9 mouse cellular contexts compared by ENCODE assay signal in genomic region chr12:111376053-111376452, GRCm38 (mm10). TPM values are rescaled to one million over a fixed set of nuclear protein-coding genes. Genes with fewer than 3 reads are reported as not detected.
A peak's percentile ranks its signal among the peaks of the same experiment; 100 is the strongest.
DNase-seq lines count a peak whose midpoint lies in the region; ATAC-seq lines count a peak whose summit lies in the region.
"Had no signal": no experiment of that assay in that cellular context is flagged by ENCODE, and none has a peak within 500 bp of the region (broad histone marks: within the 10 kb centered on the region; RNA-seq: fewer than 3 reads in every experiment).

No protein-coding gene starts in this region.

- H3K27me3 ChIP-seq in heart, embryonic 16.5 days (ENCODE audit: control insufficient read depth, insufficient read depth, low read length) = no peaks in the 10 kb centered on the region
- no peaks in the 10 kb centered on the region for H3K27me3 ChIP-seq in hindbrain, embryonic 16.5 days (replicated peaks; ENCODE audit: control insufficient read depth, insufficient read depth, low read length)
- no peaks in the 10 kb centered on the region for H3K27me3 ChIP-seq in midbrain, embryonic 15.5 days (replicated peaks)
- H3K27me3 ChIP-seq: Patski had no signal

- no peak for DNase-seq in heart, adult 9 months (ENCODE audit: low spot score in 2 of 2)
- DNase-seq in spleen, adult 18-20 months = no peak
- no peak for DNase-seq in embryo, embryonic 11 days
- no peak for DNase-seq in layer of hippocampus, adult 9-10 months (ENCODE audit: low spot score)

- H3K9me3 ChIP-seq in heart, embryonic 16.5 days (replicated peaks; ENCODE audit: control insufficient read depth, low read length) = no peaks in the 10 kb centered on the region
- no peaks in the 10 kb centered on the region for H3K9me3 ChIP-seq in hindbrain, embryonic 16.5 days (ENCODE audit: control insufficient read depth, low read length)
- H3K9me3 ChIP-seq in midbrain, embryonic 15.5 days = no peaks in the 10 kb centered on the region

- WGBS in heart, embryonic 16.5 days = 10% methylated on average over 6 of the region's 6 CpGs
- 34% methylated on average over 6 of the region's 6 CpGs for WGBS in hindbrain, embryonic 16.5 days
- WGBS in midbrain, embryonic 15.5 days = 36% methylated on average over 6 of the region's 6 CpGs

- peak overlapping the region; percentile 98 for H3K4me3 ChIP-seq in heart, embryonic 16.5 days (ENCODE audit: low read length)
- peak overlapping the region; percentile 93 for H3K4me3 ChIP-seq in brown adipose tissue, adult 24 weeks (ENCODE audit: insufficient read depth, low read depth, low read length)
- peak overlapping the region; percentile 100 for H3K4me3 ChIP-seq in hindbrain, embryonic 16.5 days (ENCODE audit: low read length)
- peak overlapping the region; percentile 100 for H3K4me3 ChIP-seq in midbrain, embryonic 15.5 days

- H3K9ac ChIP-seq in heart, embryonic 16.5 days (ENCODE audit: low read length) = peak overlapping the region; percentile 98
- peak overlapping the region; percentile 97 for H3K9ac ChIP-seq in hindbrain, embryonic 16.5 days (ENCODE audit: low read depth, low read length)
- peak overlapping the region; percentile 94 for H3K9ac ChIP-seq in midbrain, embryonic 15.5 days

- peak overlapping the region; percentile 89 for H3K4me2 ChIP-seq in heart, embryonic 16.5 days (ENCODE audit: low read depth, low read length)
- H3K4me2 ChIP-seq in hindbrain, embryonic 16.5 days (ENCODE audit: low read length) = peak overlapping the region; percentile 85
- H3K4me2 ChIP-seq in midbrain, embryonic 15.5 days = peak overlapping the region; percentile 75

- no peak for ATAC-seq in heart, embryonic 16.5 days (replicated peaks; ENCODE audit: extremely low read depth, insufficient read depth, low FRiP score)
- ATAC-seq in hindbrain, embryonic 16.5 days = no peak
- ATAC-seq in midbrain, embryonic 15.5 days (replicated peaks) = no peak

- no peaks in the 10 kb centered on the region for H3K36me3 ChIP-seq in heart, embryonic 16.5 days (ENCODE audit: control insufficient read depth, insufficient read depth)
- no peaks in the 10 kb centered on the region for H3K36me3 ChIP-seq in hindbrain, embryonic 16.5 days (ENCODE audit: control insufficient read depth, insufficient read depth, low read length)
- no peaks in the 10 kb centered on the region for H3K36me3 ChIP-seq in midbrain, embryonic 15.5 days (replicated peaks)

- peaks cover 29% of the 10 kb centered on the region for H3K4me1 ChIP-seq in heart, embryonic 16.5 days (ENCODE audit: control insufficient read depth, insufficient read depth, low read length)
- peaks cover 17% of the 10 kb centered on the region for H3K4me1 ChIP-seq in brown adipose tissue, adult 24 weeks (ENCODE audit: control insufficient read depth, insufficient read depth, insufficient read length, low read length)
- H3K4me1 ChIP-seq in hindbrain, embryonic 16.5 days (ENCODE audit: control insufficient read depth, insufficient read depth, low read depth, low read length) = peaks cover 22% of the 10 kb centered on the region
- H3K4me1 ChIP-seq in midbrain, embryonic 15.5 days = peaks cover 34% of the 10 kb centered on the region

- peak overlapping the region; percentile 42 for H3K27ac ChIP-seq in heart, embryonic 16.5 days (ENCODE audit: low read length)
- H3K27ac ChIP-seq in brown adipose tissue, adult 24 weeks (replicated peaks; ENCODE audit: low read depth, low read length) = peak overlapping the region; percentile 68
- H3K27ac ChIP-seq in hindbrain, embryonic 16.5 days (ENCODE audit: low read depth, low read length) = no peak overlapping the region
- H3K27ac ChIP-seq in midbrain, embryonic 15.5 days = no peak overlapping the region

RNA-seq across cellular contexts. Expression of gene Cdc42bpb, which starts 1.5 kb away (rescaled TPM):
- 19.6 and 27.3 TPM in 2 replicates for polyA plus RNA-seq in heart, embryonic 16.5 days (2015; fragmentation: Nextera tagmentation; extraction: Ambion mirVana)
- polyA plus RNA-seq in brown adipose tissue, adult 24 weeks (2012; ENCODE audit: insufficient read depth, insufficient read length, missing spikeins) = 24.1 and 24.3 TPM in 2 replicates
- polyA plus RNA-seq in hindbrain, embryonic 16.5 days (2015; fragmentation: Nextera tagmentation; extraction: Ambion mirVana) = 35.3 and 40.4 TPM in 2 replicates
- polyA plus RNA-seq in midbrain, embryonic 15.5 days (2015; fragmentation: Nextera tagmentation; extraction: Ambion mirVana) = 44.7 and 44.9 TPM in 2 replicates

RNA-seq across cellular contexts. Expression of gene Lbhd2, which starts 30.6 kb away (rescaled TPM):
- 1.3 and 1.4 TPM in 2 replicates for polyA plus RNA-seq in heart, embryonic 16.5 days (2015; fragmentation: Nextera tagmentation; extraction: Ambion mirVana)
- polyA plus RNA-seq in brown adipose tissue, adult 24 weeks (2012; ENCODE audit: insufficient read depth, insufficient read length, missing spikeins) = not detected in 2 replicates
- polyA plus RNA-seq in hindbrain, embryonic 16.5 days (2015; fragmentation: Nextera tagmentation; extraction: Ambion mirVana) = 2.5 and 3.3 TPM in 2 replicates
- polyA plus RNA-seq in midbrain, embryonic 15.5 days (2015; fragmentation: Nextera tagmentation; extraction: Ambion mirVana) = 3.2 and 3.5 TPM in 2 replicates
- polyA plus RNA-seq: Patski had no signal

RNA-seq across cellular contexts. Expression of gene Exoc3l4, which starts 40.8 kb away (rescaled TPM):
- 13.3 and 14.9 TPM in 2 replicates for polyA plus RNA-seq in heart, embryonic 16.5 days (2015; fragmentation: Nextera tagmentation; extraction: Ambion mirVana)
- polyA plus RNA-seq in brown adipose tissue, adult 24 weeks (2012; ENCODE audit: insufficient read depth, insufficient read length, missing spikeins) = not detected in 2 replicates
- polyA plus RNA-seq in hindbrain, embryonic 16.5 days (2015; fragmentation: Nextera tagmentation; extraction: Ambion mirVana) = 2.6 and 2.7 TPM in 2 replicates
- 1.9 and 2.8 TPM in 2 replicates for polyA plus RNA-seq in midbrain, embryonic 15.5 days (2015; fragmentation: Nextera tagmentation; extraction: Ambion mirVana)

Comparison
In these comparisons a context has a peak if more than half of its experiments do, and no peak if none do; other contexts are left out.
1. H3K27ac ChIP-seq: peak in heart, embryonic 16.5 days (single experiment) and brown adipose tissue, adult 24 weeks (single experiment); none in hindbrain, embryonic 16.5 days (single experiment) and midbrain, embryonic 15.5 days (single experiment).
2. Peak in every context shown above with its lines, with median percentiles within 50 percentile points of each other: H3K4me2 ChIP-seq, H3K4me3 ChIP-seq and H3K9ac ChIP-seq.